In the genomic region with DNA sequence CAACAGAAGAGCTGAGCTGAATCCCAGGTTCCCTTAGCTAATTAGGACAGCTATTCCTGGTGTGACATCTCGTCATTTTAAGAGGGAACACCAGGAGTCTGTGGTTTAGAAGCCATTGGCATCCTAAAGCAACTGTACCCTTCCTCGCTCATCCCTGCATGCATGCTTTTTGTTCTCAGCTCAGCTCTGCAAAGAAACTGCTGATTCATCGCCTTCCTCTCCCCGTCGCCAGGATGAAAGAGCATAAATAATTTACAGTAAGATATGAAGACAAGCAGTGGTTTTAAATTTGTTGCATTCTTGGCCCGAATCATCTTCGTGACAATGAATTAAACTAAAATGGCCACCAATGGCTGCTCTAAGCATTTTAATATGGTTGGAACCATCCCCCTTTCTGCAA, we compare ENCODE assay signal across 13 mouse cellular contexts.
DNase-seq lines count a peak whose midpoint lies in the region; ATAC-seq and TF ChIP-seq lines count a peak whose summit lies in the region.
"Had no signal": no experiment of that assay in that cellular context is flagged by ENCODE, and none has a peak within 500 bp of the region (broad histone marks: within the 10 kb centered on the region; RNA-seq: fewer than 3 reads in every experiment).

No protein-coding gene starts in this region.

- H3K4me3 ChIP-seq in forebrain, embryonic 10.5 days, result no peak overlapping the region
- H3K4me3 ChIP-seq in forebrain, embryonic 12.5 days (replicated peaks), result no peak overlapping the region
- H3K4me3 ChIP-seq in megakaryocyte, embryonic 14.5 days (replicated peaks), result peak overlapping the region; percentile 33
- H3K4me3 ChIP-seq in hindbrain, embryonic 12.5 days, result no peak overlapping the region
- H3K4me3 ChIP-seq in midbrain, postnatal 0 days (ENCODE audit: low read depth, low read length), result no peak overlapping the region

- no peak overlapping the region for H3K9ac ChIP-seq in forebrain, embryonic 12.5 days
- no peak overlapping the region for H3K9ac ChIP-seq in hindbrain, embryonic 12.5 days
- H3K9ac ChIP-seq in midbrain, postnatal 0 days (replicated peaks; ENCODE audit: low read length, poor library complexity, severe bottlenecking), result no peak overlapping the region

- H3K4me2 ChIP-seq in forebrain, embryonic 12.5 days, result no peak overlapping the region
- H3K4me2 ChIP-seq in hindbrain, embryonic 12.5 days (replicated peaks), result no peak overlapping the region
- H3K4me2 ChIP-seq in midbrain, postnatal 0 days (ENCODE audit: low read depth, low read length, poor library complexity, severe bottlenecking), result no peak overlapping the region

- no peaks in the 10 kb centered on the region for H3K27me3 ChIP-seq in forebrain, embryonic 10.5 days (ENCODE audit: poor library complexity, severe bottlenecking)
- H3K27me3 ChIP-seq in forebrain, embryonic 12.5 days, result no peaks in the 10 kb centered on the region; the same call in 1 of the 2 replicates
- H3K27me3 ChIP-seq in megakaryocyte, embryonic 14.5 days (replicated peaks), result no peaks in the 10 kb centered on the region
- H3K27me3 ChIP-seq in hindbrain, embryonic 12.5 days, result no peaks in the 10 kb centered on the region
- H3K27me3 ChIP-seq in midbrain, postnatal 0 days (ENCODE audit: insufficient read depth, low read length), result no peaks in the 10 kb centered on the region

- WGBS in forebrain, embryonic 10.5 days, result 85% methylated on average over 7 of the region's 7 CpGs
- 74% methylated on average over 7 of the region's 7 CpGs for WGBS in forebrain, embryonic 12.5 days
- 70% methylated on average over 7 of the region's 7 CpGs for WGBS in hindbrain, embryonic 12.5 days
- WGBS in midbrain, postnatal 0 days, result 35% methylated on average over 7 of the region's 7 CpGs

- H3K4me1 ChIP-seq in forebrain, embryonic 10.5 days, result peaks cover 12% of the 10 kb centered on the region
- H3K4me1 ChIP-seq in forebrain, embryonic 12.5 days, result peaks cover 10% of the 10 kb centered on the region
- peaks cover 51% of the 10 kb centered on the region for H3K4me1 ChIP-seq in megakaryocyte, embryonic 14.5 days
- peaks cover 14% of the 10 kb centered on the region for H3K4me1 ChIP-seq in hindbrain, embryonic 12.5 days
- H3K4me1 ChIP-seq in midbrain, postnatal 0 days (ENCODE audit: insufficient read depth, low read length), result no peaks in the 10 kb centered on the region

- no peak for DNase-seq in forebrain, embryonic 10.5 days (ENCODE audit: extremely low spot score, low spot score)
- peak; percentile 35 for DNase-seq in midbrain, postnatal 0 days (ENCODE audit: low spot score)
- DNase-seq in spleen, postnatal 4 days (ENCODE audit: low spot score in 2 of 2), result no peak
- DNase-seq in thymus, adult 18-20 months, result no peak
- DNase-seq: cerebellum, adult 11 months; gastrocnemius, postnatal 36 days; heart, postnatal 10 days; kidney, adult 8-10 months; thymus, postnatal 36 days had no signal

- no peaks in the 10 kb centered on the region for H3K36me3 ChIP-seq in forebrain, embryonic 10.5 days (replicated peaks)
- no peaks in the 10 kb centered on the region for H3K36me3 ChIP-seq in forebrain, embryonic 12.5 days (replicated peaks)
- no peaks in the 10 kb centered on the region for H3K36me3 ChIP-seq in megakaryocyte, embryonic 14.5 days (replicated peaks; ENCODE audit: low read length)
- H3K36me3 ChIP-seq in hindbrain, embryonic 12.5 days, result no peaks in the 10 kb centered on the region
- no peaks in the 10 kb centered on the region for H3K36me3 ChIP-seq in midbrain, postnatal 0 days (ENCODE audit: insufficient read depth, low read length)

- 0 out of 2 replicates have a peak overlapping the region, but pooled peaks have one; percentile 22 for H3K27ac ChIP-seq in forebrain, embryonic 10.5 days
- no peak overlapping the region for H3K27ac ChIP-seq in forebrain, embryonic 12.5 days
- peak overlapping the region; percentile 55 for H3K27ac ChIP-seq in hindbrain, embryonic 12.5 days
- H3K27ac ChIP-seq in midbrain, postnatal 0 days (ENCODE audit: low read depth, low read length), result peak overlapping the region; percentile 1

- no peak for TF ChIP-seq CTCF in midbrain, postnatal 0 days (IDR thresholded peaks at IDR 0.05)

- H3K9me3 ChIP-seq in forebrain, embryonic 10.5 days, result no peaks in the 10 kb centered on the region
- H3K9me3 ChIP-seq in forebrain, embryonic 12.5 days, result no peaks in the 10 kb centered on the region
- no peaks in the 10 kb centered on the region for H3K9me3 ChIP-seq in megakaryocyte, embryonic 14.5 days
- H3K9me3 ChIP-seq in hindbrain, embryonic 12.5 days (replicated peaks), result no peaks in the 10 kb centered on the region
- no peaks in the 10 kb centered on the region for H3K9me3 ChIP-seq in midbrain, postnatal 0 days (ENCODE audit: low read length)

- ATAC-seq in forebrain, embryonic 12.5 days (ENCODE audit: low FRiP score), result no peak
- no peak for ATAC-seq in megakaryocyte, adult 5-6 weeks (ENCODE audit: poor library complexity, severe bottlenecking)
- no peak for ATAC-seq in hindbrain, embryonic 12.5 days (ENCODE audit: low FRiP score)
- ATAC-seq in midbrain, postnatal 0 days (ENCODE audit: low FRiP score), result no peak
